8 mouse cellular contexts compared by ENCODE assay signal in genomic region chr8:70629574-70630531, GRCm38 (mm10). TPM values are rescaled to one million over a fixed set of nuclear protein-coding genes. Genes with fewer than 3 reads are reported as not detected.
DNase-seq lines count a peak whose midpoint lies in the region; ATAC-seq lines count a peak whose summit lies in the region.

No protein-coding gene starts in this region.

- DNase-seq in adrenal gland, adult 18-20 months (ENCODE audit: low spot score in 2 of 2) = peak; percentile 91 to 94
- peak; percentile 93 for DNase-seq in embryo, embryonic 11 days
- DNase-seq in gastrocnemius, postnatal 25 days = peak; percentile 85
- DNase-seq in left cerebral cortex, postnatal 25 days (ENCODE audit: low spot score in 2 of 2) = peak; percentile 93 to 94
- DNase-seq in mesoderm, embryonic 11.5 days (ENCODE audit: low read depth, low spot score) = peak; percentile 94
- peak; percentile 90 for DNase-seq in right cerebral cortex, postnatal 25 days
- peak; percentile 77 to 83 for DNase-seq in urinary bladder, postnatal 36 days (ENCODE audit: low spot score in 2 of 2)

- no peaks in the 10 kb centered on the region for H3K27me3 ChIP-seq in intestine, embryonic 15.5 days (replicated peaks)

- peaks cover 38% of the 10 kb centered on the region for H3K4me1 ChIP-seq in intestine, embryonic 15.5 days (replicated peaks)

- peak; percentile 90 for ATAC-seq in intestine, embryonic 15.5 days

- peak overlapping the region; percentile 84 for H3K4me2 ChIP-seq in intestine, embryonic 15.5 days (replicated peaks)

- no peaks in the 10 kb centered on the region for H3K9me3 ChIP-seq in intestine, embryonic 15.5 days

- no peaks in the 10 kb centered on the region for H3K36me3 ChIP-seq in intestine, embryonic 15.5 days

- peak overlapping the region; percentile 51 for H3K9ac ChIP-seq in intestine, embryonic 15.5 days

- intact Hi-C loops in left cerebral cortex, postnatal 25 days (cut with DNase I) = loop anchor here (5.0 kb wide), 1 partner anchor 72 kb away; the partner anchor contains the start of gene Iqcn

- H3K4me3 ChIP-seq in intestine, embryonic 15.5 days (replicated peaks) = peak overlapping the region; percentile 49

- peak overlapping the region; percentile 61; the same call in 1 of the 2 replicates for H3K27ac ChIP-seq in intestine, embryonic 15.5 days

- whole genome bisulfite sequencing in intestine, embryonic 15.5 days = under 1% methylated on average over 60 of the region's 60 CpGs

RNA-seq across cellular contexts. Expression of gene Gdf15, which starts 2.4 kb away (rescaled TPM):
- 1 to 10 TPM; 2.2 to 6.4 TPM for total RNA-seq in adrenal gland, adult 18-20 months (2021)
- total RNA-seq in gastrocnemius, postnatal 25 days (2021) = under 1 TPM in 1 of 2 experiments, not detected in 1; 0.33 TPM
- polyA plus RNA-seq in intestine, embryonic 15.5 days (2015; fragmentation: Nextera tagmentation; extraction: Ambion mirVana) = 2.3 and 2.9 TPM in 2 replicates
- total RNA-seq in left cerebral cortex, postnatal 25 days (2021) = not detected

RNA-seq across cellular contexts. Expression of gene Lrrc25, which starts 13.9 kb away (rescaled TPM):
- total RNA-seq in adrenal gland, adult 18-20 months (2021) = 1 to 10 TPM; 1.4 to 3.0 TPM
- under 1 TPM; 0.54 to 0.56 TPM for total RNA-seq in gastrocnemius, postnatal 25 days (2021)
- 2.4 and 2.5 TPM in 2 replicates for polyA plus RNA-seq in intestine, embryonic 15.5 days (2015; fragmentation: Nextera tagmentation; extraction: Ambion mirVana)
- total RNA-seq in left cerebral cortex, postnatal 25 days (2021) = 1 to 10 TPM in 1 of 2 experiments, under 1 TPM in 1; 0.37 to 1.2 TPM

RNA-seq across cellular contexts. Expression of gene Ssbp4, which starts 21.2 kb away (rescaled TPM):
- 10 to 100 TPM; 78.5 to 86.9 TPM for total RNA-seq in adrenal gland, adult 18-20 months (2021)
- total RNA-seq in gastrocnemius, postnatal 25 days (2021) = 10 to 100 TPM; 15.4 to 20.0 TPM
- 86.9 and 91.7 TPM in 2 replicates for polyA plus RNA-seq in intestine, embryonic 15.5 days (2015; fragmentation: Nextera tagmentation; extraction: Ambion mirVana)
- total RNA-seq in left cerebral cortex, postnatal 25 days (2021) = 100 to 1,000 TPM; 242 to 257 TPM

RNA-seq across cellular contexts. Expression of gene Pgpep1, which starts 30.3 kb away (rescaled TPM):
- 100 to 1,000 TPM; 101 to 153 TPM for total RNA-seq in adrenal gland, adult 18-20 months (2021)
- total RNA-seq in gastrocnemius, postnatal 25 days (2021) = 10 to 100 TPM; 18.6 to 22.6 TPM
- polyA plus RNA-seq in intestine, embryonic 15.5 days (2015; fragmentation: Nextera tagmentation; extraction: Ambion mirVana) = 58.0 and 74.2 TPM in 2 replicates
- 10 to 100 TPM; 12.7 to 18.1 TPM for total RNA-seq in left cerebral cortex, postnatal 25 days (2021)

RNA-seq across cellular contexts. Expression of gene Isyna1, which starts 35.7 kb away (rescaled TPM):
- 100 to 1,000 TPM; 115 to 165 TPM for total RNA-seq in adrenal gland, adult 18-20 months (2021)
- 10 to 100 TPM in 1 of 2 experiments, 1 to 10 TPM in 1; 4.7 to 10.3 TPM for total RNA-seq in gastrocnemius, postnatal 25 days (2021)
- polyA plus RNA-seq in intestine, embryonic 15.5 days (2015; fragmentation: Nextera tagmentation; extraction: Ambion mirVana) = 123 and 130 TPM in 2 replicates
- total RNA-seq in left cerebral cortex, postnatal 25 days (2021) = 10 to 100 TPM; 51.9 to 52.1 TPM

Comparison
In these comparisons a context has a peak if more than half of its experiments do, and no peak if none do; other contexts are left out.
1. Peak in every context shown above with its lines: DNase-seq, ATAC-seq, H3K4me3 ChIP-seq and H3K27ac ChIP-seq.